Mouse (Mus musculus) heart, postnatal 36 days (tissue): ENCODE measurements around the gene Pold3. TPM values are rescaled to one million over a fixed set of nuclear protein-coding genes. Genes with fewer than 3 reads are reported as not detected.
"Not testable (repeated sequence)": the region's sequence is repeated elsewhere in the genome, so short reads cannot be mapped to it uniquely, and the experiment has no call there.

ENCODE experiments used
- DNase-seq, 2 experiments: peaks; one replicate each; pipeline ENCODE4 v3.0.0; 2021 to 2022
- intact Hi-C: fragments of 180-260 bp; cut with DNase I; formaldehyde crosslinking; loops from one replicate; pipeline ENCODE4 v1.15.1; 2025
- total RNA-seq, 2 experiments: library from RNA; stranded (reverse); gene quantifications; 2 replicates each; pipeline ENCODE4 v1.2.3; 2021

Gene Pold3
- total RNA-seq, 2 experiments from 2014 or later, result 9.0 to 14.0 TPM

GRCm38 (mm10) chr7:100114279-100114678 lies 7.1 kb downstream of the Pold3 start:
- DNase-seq, result no peak
- intact Hi-C loops, result no loop called here

GRCm38 (mm10) chr7:100113821-100114220 lies 7.5 kb downstream of the Pold3 start:
- intact Hi-C loops, result no loop called here
- DNase-seq, result no peak

- DNase-seq, result no peak
- intact Hi-C loops, result no loop called here
Observed at GRCm38 (mm10) chr7:100111506-100111905, 9.9 kb downstream of the Pold3 start.

- intact Hi-C loops, result loop anchor here (1.0 to 2.0 kb wide), 2 partner anchors 100 to 120 kb away; no protein-coding TSS in a partner anchor
- DNase-seq, result no peak
Observed at GRCm38 (mm10) chr7:100108341-100108740, 13.0 kb downstream of the Pold3 start.

- intact Hi-C loops, result no loop called here
Observed at GRCm38 (mm10) chr7:100104677-100105076, 16.7 kb downstream of the Pold3 start.

GRCm38 (mm10) chr7:100100031-100100595 lies 21.3 kb downstream of the Pold3 start:
- intact Hi-C loops, result no loop called here
- no peak for DNase-seq

More at GRCm38 (mm10) chr7:100104677-100105076, 16.7 kb downstream of the Pold3 start:
- no peak for DNase-seq

- intact Hi-C loops, result no loop called here
- no peak for DNase-seq
Observed at GRCm38 (mm10) chr7:100086891-100087290, 34.5 kb downstream of the Pold3 start.

GRCm38 (mm10) chr7:100086159-100086755 lies 35.1 kb downstream of the Pold3 start:
- intact Hi-C loops, result no loop called here
- no peak for DNase-seq

GRCm38 (mm10) chr7:100083812-100084211 lies 37.6 kb downstream of the Pold3 start:
- intact Hi-C loops, result no loop called here
- no peak for DNase-seq

- no peak for DNase-seq
- intact Hi-C loops, result no loop called here
Observed at GRCm38 (mm10) chr7:100082836-100083235, 38.5 kb downstream of the Pold3 start.

- intact Hi-C loops, result no loop called here
- no peak for DNase-seq
Observed at GRCm38 (mm10) chr7:100080087-100080781, 41.1 kb downstream of the Pold3 start.

GRCm38 (mm10) chr7:100077071-100077470 lies 44.3 kb downstream of the Pold3 start:
- intact Hi-C loops, result no loop called here

GRCm38 (mm10) chr7:100076296-100076695 lies 45.1 kb downstream of the Pold3 start:
- intact Hi-C loops, result no loop called here
- no peak for DNase-seq

More at GRCm38 (mm10) chr7:100077071-100077470, 44.3 kb downstream of the Pold3 start:
- no peak for DNase-seq

- intact Hi-C loops, result no loop called here
- DNase-seq, result peak; percentile 14 to 35
Observed at GRCm38 (mm10) chr7:100073959-100074358, 47.4 kb downstream of the Pold3 start.

- intact Hi-C loops, DNase-seq: not testable (repeated sequence)
Observed at GRCm38 (mm10) chr7:100052991-100053390, 68.4 kb downstream of the Pold3 start.

GRCm38 (mm10) chr7:100051904-100052303 lies 69.5 kb downstream of the Pold3 start:
- intact Hi-C loops, result no loop called here
- DNase-seq, result no peak

GRCm38 (mm10) chr7:100046486-100046885 lies 74.9 kb downstream of the Pold3 start:
- DNase-seq, result no peak
- intact Hi-C loops, result no loop called here

GRCm38 (mm10) chr7:100043605-100044031 lies 77.7 kb downstream of the Pold3 start:
- intact Hi-C loops, result no loop called here
- DNase-seq, result peak in 1 of 2 experiments; percentile 14

- intact Hi-C loops, result no loop called here
- no peak for DNase-seq
Observed at GRCm38 (mm10) chr7:100043096-100043495, 78.3 kb downstream of the Pold3 start.

- no peak for DNase-seq
Observed at GRCm38 (mm10) chr7:100042120-100042519, 79.2 kb downstream of the Pold3 start.

GRCm38 (mm10) chr7:100036495-100036894 lies 84.9 kb downstream of the Pold3 start:
- DNase-seq, result no peak
- intact Hi-C loops, result no loop called here

More at GRCm38 (mm10) chr7:100042120-100042519, 79.2 kb downstream of the Pold3 start:
- intact Hi-C loops, result no loop called here

- no peak for DNase-seq
- intact Hi-C loops, result no loop called here
Observed at GRCm38 (mm10) chr7:100036050-100036449, 85.3 kb downstream of the Pold3 start.
